Mouse (Mus musculus) liver, postnatal 0 days (tissue): ENCODE measurements around the gene Stmn1.
"Not testable (repeated sequence)": the region's sequence is repeated elsewhere in the genome, so short reads cannot be mapped to it uniquely, and the experiment has no call there.

Source experiments
- CTCF ChIP-seq: sonication (generic); IDR thresholded peaks from 2 replicates; pipeline ENCODE4 v1.5.1; 2016; ENCODE audit warnings: antibody characterized with exemption, low read depth
- EP300 ChIP-seq: IDR thresholded peaks from 2 replicates; pipeline ENCODE4 v1.6.1; 2016; ENCODE audit warnings: antibody characterized with exemption, low read depth, mild to moderate bottlenecking

DNA sequence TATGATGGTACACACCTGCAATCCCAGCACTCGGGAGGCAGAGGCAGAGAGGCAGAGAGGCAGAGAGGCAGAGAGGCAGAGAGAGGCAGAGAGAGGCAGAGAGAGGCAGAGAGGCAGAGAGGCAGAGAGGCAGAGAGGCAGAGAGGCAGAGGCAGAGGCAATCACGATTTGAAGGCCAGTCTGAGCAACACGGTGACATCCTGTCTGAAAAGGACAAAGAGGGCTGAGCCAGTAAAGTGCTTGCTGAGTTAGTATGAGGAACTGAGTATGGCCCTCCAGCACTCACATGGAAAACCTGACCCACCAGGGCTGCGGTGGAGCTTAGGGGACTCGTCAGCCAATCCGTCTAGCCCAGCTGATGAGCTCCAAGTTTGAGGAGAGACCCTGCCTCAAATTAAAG lies 30.9 kb downstream of the Stmn1 start:
- TF ChIP-seq CTCF, EP300: not testable (repeated sequence)
